Mouse (Mus musculus) left cerebral cortex, adult 2 months (tissue): ENCODE measurements at regions not wholly inside any gene's neighbourhood (a gene's known extent, or its start where the extent isn't known, plus 50 kb on each side); places are given as distances from the start of the nearest gene placed in this dataset.

Experiments used
- DNase-seq, 2 experiments: peaks; one replicate each; pipeline ENCODE4 v3.0.0; 2021 to 2022; ENCODE audit warnings: low spot score in 2 of 2, mixed read lengths in 1 of 2; ENCODE audit errors: extremely low spot score in 1 of 2
- H3K27ac ChIP-seq: fragments of 200-600 bp; 2 replicates; pipeline ENCODE4 v1.8.1; 2022
- H3K4me3 ChIP-seq: fragments of 200-600 bp; 2 replicates; pipeline ENCODE4 v1.8.1; 2022
- CTCF ChIP-seq: fragments of 200-600 bp; IDR thresholded peaks from 2 replicates; pipeline ENCODE4 v1.8.1; 2022; ENCODE audit warnings: antibody characterized with exemption, mild to moderate bottlenecking, moderate library complexity
- intact Hi-C: fragments of 180-260 bp; cut with DNase I; formaldehyde crosslinking; loops from one replicate; pipeline ENCODE4 v1.15.1; 2025

- H3K4me3 ChIP-seq: no peak overlapping the region
- no peak for DNase-seq
- intact Hi-C loops: no loop called here
- TF ChIP-seq CTCF: no peak
- H3K27ac ChIP-seq: no peak overlapping the region
Measured at GRCm38 (mm10) chr6:97684335-97684734, 67.0 kb upstream of the Frmd4b start.

GRCm38 (mm10) chr6:97682213-97682612 lies 64.9 kb upstream of the Frmd4b start:
- Histone ChIP-seq H3K4me3 (no peak overlapping the region), H3K27ac (no peak overlapping the region)
- DNase-seq: no peak
- intact Hi-C loops: no loop called here
- TF ChIP-seq CTCF: no peak

- H3K27ac ChIP-seq: no peak overlapping the region
- DNase-seq: peak in 1 of 2 experiments; percentile 13
- no peak overlapping the region for H3K4me3 ChIP-seq
- intact Hi-C loops: no loop called here
- TF ChIP-seq CTCF: no peak
Measured at GRCm38 (mm10) chr6:97675181-97675756, 57.9 kb upstream of the Frmd4b start.

- H3K4me3 ChIP-seq: no peak overlapping the region
- no peak overlapping the region for H3K27ac ChIP-seq
- no peak for DNase-seq
- no peak for TF ChIP-seq CTCF
- intact Hi-C loops: no loop called here
Measured at GRCm38 (mm10) chr6:97666818-97667629, 49.7 kb upstream of the Frmd4b start.
